Mouse (Mus musculus) megakaryocyte progenitor cell, adult 5-6 weeks (primary cell): ENCODE measurements around the gene Tnrc6c. TPM values are rescaled to one million over a fixed set of nuclear protein-coding genes. Genes with fewer than 3 reads are reported as not detected.
A peak's percentile ranks its signal among the peaks of the same experiment; 100 is the strongest.

Source experiments
- ATAC-seq: replicated peaks from 2 replicates; pipeline ENCODE4 v1.8.0; 2016; ENCODE audit warnings: mild to moderate bottlenecking, moderate TSS enrichment, inconsistent platforms; ENCODE audit not compliant: poor library complexity
- total RNA-seq, 2 experiments: library from RNA; stranded (forward) in 1 of 2; stranded (reverse) in 1 of 2; fragments of 157-497, 149-512 nt in 1 of 2; fragments of 200-1000 nt in 1 of 2; gene quantifications; 2 replicates each; pipeline versions ENCODE4 v1.2.3 to v1.2.4; 2015 to 2017

The Tnrc6c gene
- total RNA-seq, 2 experiments from 2014 or later: 17.8 to 22.1 TPM

DNA sequence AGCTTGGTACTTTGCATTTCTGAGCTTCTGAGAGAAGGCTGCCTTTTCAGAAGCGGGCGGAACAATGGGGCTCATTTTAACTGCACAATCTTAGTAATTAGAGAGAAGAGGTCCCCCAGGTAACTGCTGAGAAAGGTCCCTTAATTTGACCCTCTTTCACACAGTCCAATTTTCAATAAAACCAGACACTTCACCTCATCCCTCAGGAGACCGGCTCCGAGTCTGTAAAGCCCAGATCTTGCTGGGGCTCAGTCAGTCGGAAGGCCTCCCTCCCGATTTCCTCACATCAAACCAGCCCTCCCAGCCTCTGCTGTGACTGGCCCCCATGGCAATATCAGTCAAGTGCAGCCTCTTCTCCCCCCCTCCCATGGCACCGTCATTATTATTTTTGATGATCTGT is 15.7 kb upstream of the Tnrc6c start:
- ATAC-seq: no peak

DNA sequence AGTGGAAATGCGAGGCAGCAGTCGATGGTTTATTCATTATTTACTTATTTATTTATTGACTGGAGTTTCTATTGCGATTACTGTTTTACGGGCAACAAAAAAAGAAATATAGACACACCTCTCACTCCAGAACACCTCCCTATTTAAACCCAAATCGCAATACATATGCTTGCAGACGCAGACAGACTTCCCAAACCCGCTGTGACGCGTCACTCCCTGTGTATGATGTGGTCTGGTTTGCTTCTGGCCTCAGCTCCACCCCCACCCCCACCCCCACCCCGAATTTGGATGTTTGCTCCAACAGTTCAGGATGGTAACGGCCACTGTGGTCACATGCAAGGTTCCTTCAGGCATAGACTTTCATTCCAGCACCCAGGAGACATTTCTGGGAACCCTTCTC is 15.3 kb upstream of the Tnrc6c start:
- ATAC-seq: no peak

DNA sequence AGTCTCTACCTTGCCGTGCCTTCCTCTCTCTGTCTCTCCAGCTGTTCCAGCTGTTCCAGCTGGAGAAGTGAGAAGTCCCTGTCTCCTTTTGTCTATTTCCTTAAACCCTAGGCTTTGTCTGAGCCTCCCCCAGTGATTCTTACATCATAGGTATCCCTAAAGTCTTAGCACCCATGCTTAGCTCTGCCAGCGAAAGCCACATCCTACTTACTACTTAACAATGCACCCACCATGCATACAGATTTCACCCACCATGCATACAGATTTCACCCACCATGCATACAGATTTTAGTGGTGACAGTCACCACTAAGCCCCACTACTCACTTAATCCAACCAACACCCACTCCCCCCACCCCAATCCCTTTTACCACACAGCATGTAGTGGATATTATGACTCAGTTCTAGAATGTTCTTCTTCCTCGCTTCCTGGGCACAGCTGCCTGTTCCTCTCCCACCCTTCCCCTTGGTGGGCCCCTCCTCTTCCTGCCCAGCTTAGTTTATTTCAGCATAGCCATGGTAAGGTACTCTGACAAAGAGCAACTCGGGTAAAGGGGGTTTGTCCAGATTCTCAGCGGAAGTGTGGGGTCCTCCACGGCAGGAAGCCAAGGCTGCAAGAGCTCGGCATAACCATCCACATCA is 14.6 kb upstream of the Tnrc6c start:
- ATAC-seq: peak; percentile 39; the same call in 1 of the 2 replicates

DNA sequence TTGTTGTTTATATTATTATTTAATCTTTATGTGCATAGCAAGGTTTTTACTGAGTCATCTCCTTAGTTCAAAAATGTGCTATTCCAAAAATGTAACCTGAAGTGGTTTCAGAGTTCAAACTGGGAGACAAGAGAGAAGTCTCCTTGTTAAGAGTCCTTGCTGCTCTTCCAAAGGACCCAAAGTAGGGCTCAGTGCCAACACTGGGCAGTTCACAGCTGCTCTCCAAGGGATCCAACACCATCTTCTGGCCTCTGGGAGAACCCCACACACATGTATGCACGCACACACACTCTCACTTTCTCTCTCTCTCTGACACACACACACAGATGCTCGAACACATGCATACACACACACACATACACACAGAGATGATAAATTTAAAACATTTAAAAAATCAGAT is 11.9 kb upstream of the Tnrc6c start:
- ATAC-seq: no peak

DNA sequence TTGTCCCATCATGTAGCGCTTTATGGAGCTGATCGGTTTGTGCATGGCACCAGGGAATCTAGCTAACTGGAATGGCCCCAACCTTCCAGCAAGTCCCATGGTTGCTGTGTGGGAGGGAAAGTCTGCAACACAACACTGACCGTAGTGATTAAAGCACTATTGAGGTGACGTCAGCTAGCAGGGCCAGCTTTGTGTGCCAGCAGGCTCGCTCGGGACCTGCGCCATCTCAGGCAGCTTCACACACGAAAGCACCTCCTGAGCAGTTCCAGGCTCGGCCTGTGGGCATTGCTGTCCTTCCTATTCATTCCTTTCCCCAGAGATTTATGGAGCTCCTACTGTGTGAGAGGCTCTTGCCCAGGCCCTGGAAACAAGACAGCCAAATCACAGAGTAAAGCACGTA is 10.8 kb upstream of the Tnrc6c start:
- ATAC-seq: no peak

DNA sequence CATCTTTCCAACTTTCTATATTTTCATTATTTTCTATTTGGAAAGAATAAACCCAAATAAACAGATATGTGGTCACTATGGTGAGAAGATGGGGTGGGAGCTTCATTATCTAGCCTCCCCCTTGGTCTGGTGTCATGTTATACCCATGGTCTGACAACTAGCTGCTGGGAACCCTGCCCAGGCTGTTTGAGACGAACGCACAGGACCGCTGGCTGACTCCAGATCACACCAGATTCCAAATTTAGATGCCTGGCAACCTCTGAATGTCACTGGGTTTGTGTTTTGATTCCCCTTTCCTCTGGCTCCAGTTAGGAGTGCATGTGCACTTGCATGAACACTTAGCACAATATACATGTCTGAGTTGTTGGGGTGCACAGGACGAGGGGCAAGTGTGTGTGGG is 7.3 kb upstream of the Tnrc6c start:
- no peak for ATAC-seq

DNA sequence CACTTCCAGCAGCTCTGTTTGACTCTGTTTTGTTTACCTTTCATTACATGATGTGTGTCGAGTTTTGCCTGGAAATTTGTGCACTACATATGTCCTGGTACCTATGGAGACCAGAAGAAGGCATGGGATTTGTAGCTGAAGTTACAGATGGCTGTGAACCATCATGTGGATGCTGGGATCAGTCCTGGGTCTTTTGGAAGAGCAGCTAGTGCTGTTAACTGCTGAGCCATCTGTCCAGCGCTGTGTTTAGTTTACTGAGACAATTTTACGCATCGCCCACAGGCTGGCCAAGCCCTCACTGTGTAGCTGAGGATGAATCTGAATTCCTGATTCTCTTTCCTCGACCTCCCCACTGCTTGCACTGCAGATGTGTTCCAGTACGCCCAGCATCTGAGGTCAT is 6.1 kb upstream of the Tnrc6c start:
- no peak for ATAC-seq

DNA sequence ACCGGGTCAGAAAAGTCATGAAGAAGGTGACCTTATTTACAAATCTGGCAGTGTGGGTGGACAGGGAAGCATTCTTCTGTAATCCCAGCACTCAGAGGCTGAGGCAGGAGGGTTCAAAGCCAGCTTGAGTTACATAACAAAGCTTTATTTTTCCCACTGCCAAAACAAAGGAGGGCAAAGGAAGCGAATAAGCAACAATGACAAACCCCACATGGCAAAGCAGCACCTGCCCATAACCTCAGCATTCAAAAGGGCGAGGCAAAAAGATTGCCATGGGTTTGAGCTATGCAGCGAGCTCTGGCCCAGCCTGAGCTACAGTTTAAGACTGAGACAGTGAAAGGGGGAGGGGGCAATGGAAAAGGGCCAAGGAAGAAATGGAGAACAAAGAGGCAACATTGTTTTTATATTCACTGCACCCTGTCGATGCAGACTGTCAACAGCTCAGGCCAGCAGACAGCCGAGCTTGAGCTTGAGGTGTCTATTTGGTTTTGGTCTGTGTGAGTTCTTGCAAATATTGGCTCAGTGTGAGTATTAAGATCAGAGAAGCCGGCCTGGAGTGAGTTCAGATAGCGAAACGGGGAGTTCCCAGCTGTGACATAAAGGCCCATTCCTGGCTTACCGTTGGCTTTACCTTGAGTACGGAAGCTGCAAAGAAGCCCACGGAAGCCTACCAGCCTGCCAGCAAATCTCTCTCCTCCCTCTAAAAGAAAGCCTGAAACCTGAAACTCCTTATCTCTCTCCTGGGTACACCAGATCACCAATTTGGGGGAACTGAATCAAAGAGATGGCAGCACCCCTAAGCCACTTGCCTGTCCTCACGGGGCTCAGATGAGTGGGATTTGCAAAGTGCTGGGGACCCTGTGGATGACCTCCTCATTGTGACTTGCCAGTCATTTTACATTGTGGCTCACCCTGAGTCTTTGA is 3.1 kb upstream of the Tnrc6c start:
- no peak for ATAC-seq

DNA sequence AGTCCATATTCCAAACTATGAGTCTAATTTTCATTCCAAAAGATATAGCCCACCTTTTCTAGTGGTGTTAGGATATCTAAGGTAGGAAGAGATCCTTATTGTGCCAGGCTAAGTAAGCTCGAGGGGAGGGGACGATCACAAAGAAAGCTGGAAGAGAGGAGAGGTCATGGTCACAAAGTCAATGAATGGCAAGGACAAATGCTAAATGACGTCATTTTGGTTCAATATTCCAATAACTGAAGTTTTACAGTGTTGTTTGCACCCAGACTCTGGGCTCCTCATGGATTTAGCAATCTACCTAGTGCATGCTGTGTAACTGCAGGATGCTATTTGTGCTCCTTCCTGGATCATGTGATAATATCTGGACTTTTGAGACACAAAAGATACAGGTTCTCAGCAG is 1.2 kb upstream of the Tnrc6c start:
- ATAC-seq: no peak

DNA sequence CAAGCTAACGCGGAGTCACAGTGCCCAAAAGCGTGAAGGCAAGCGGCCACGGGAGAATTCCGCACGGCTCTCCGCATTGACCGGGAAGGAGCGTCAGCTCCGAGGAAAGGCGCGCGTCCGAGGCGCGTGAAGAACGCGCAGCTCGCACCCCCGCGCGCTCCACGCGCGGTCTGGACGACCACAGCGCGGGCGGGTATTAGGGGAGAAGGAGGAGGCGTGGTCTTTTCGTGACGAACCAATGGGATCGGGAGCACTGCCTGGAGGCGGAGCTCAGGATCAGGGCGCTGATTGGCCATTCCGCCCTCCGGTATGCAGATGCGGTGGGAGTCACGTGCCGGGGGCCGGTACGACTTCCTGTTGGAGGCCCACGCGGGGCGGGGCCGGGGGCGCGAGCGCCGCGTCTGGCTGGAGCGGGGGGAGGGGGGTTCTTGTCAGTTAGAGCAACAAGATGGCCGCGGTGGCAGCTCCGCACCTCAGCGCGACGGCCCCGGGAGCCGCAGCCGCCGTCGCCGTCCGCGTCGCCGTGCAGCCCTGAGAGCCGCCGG is 363 bp downstream of the Tnrc6c start:
- ATAC-seq: peak; percentile 90

DNA sequence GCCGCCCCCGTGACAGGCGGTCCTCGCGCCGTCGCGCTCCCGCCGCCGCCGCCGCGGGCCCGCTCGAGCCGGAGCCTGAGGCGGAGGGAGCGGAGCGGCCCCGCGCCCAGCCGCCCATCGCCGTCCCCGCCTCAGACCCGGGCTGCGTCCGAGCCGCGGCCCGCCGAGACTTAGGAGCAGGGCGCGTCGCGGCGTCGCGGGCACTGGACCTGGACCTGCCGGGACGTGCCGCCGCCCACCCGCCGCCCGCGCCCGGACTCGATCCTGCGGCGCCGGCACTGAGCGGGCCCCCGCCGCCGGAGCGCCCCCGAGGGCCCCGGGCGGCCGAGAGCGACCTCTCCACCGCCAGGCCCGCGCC is 824 bp downstream of the Tnrc6c start:
- no peak for ATAC-seq

DNA sequence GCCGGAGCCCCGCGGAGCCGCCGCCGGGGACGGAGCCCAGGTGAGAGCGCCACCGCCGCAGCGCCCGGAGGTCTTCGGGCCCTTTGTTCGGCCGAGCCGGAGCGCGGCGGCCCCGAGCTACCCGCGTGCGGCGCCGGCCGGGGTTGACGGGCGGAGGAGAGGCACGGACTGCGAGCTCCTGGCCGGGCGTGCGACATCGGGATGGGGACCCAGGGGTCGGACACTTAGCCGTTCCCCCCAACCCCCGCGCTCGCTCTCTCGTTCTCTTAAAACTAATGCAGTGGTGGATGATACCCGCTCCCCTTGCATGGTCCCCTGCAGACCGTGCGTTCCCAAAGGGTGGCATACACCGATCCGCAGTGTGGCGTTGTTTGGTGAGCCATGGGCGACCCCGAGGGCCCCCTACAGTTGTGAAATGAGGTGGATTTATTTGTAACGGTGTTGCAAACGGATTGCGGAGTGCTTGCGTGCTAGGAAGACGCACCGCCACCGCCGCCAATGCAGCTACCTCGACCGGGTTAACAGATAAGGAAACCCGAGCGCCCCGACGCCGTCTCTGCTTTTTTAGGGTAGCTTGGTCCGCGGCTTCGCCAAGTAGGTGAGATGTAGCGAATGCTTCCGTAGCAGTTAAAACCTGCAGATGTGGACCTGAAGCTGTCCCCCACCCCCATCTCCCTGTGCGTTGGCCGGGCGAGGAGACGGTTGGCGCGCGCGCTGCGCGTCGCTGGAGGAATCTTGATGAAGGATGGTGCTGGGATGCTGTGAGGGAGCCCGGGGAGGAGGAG is 1.4 kb downstream of the Tnrc6c start:
- peak; percentile 29; the same call in 1 of the 2 replicates for ATAC-seq

DNA sequence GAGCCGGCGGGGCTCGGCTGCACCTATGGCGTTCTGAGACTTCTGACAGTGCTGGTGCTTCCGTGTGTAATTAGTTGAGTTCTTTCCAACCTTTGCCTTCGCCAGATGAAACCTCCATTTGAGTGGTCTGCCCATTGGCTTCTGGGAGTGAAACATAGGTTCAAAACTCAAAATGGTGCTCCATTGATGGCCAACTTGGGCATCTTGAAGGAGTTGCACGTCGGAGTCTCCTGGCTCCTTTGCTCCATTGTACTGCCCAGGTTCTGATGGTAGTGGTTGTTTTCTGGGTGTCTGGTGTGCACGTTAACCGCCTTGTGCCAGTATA is 1.9 kb downstream of the Tnrc6c start:
- no peak for ATAC-seq

DNA sequence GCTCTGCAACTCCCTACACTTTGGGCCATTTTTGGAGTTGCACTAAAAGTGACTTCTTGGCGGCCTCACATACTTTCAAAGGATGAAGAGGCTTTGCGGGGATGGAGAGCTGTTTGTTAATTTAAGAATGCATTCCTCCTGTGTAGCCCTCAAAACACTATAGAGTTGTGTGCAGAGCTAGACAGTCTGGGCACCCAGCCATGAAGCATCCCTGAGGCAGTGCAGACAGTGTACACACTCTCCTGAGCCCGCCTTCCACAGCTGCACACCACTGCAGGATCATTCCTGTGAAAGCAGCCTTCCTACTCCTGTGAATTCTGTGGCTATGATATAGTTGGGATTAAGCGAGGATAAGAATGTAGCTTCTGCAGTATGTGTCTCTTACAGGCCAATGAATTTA is 4.9 kb downstream of the Tnrc6c start:
- no peak for ATAC-seq

DNA sequence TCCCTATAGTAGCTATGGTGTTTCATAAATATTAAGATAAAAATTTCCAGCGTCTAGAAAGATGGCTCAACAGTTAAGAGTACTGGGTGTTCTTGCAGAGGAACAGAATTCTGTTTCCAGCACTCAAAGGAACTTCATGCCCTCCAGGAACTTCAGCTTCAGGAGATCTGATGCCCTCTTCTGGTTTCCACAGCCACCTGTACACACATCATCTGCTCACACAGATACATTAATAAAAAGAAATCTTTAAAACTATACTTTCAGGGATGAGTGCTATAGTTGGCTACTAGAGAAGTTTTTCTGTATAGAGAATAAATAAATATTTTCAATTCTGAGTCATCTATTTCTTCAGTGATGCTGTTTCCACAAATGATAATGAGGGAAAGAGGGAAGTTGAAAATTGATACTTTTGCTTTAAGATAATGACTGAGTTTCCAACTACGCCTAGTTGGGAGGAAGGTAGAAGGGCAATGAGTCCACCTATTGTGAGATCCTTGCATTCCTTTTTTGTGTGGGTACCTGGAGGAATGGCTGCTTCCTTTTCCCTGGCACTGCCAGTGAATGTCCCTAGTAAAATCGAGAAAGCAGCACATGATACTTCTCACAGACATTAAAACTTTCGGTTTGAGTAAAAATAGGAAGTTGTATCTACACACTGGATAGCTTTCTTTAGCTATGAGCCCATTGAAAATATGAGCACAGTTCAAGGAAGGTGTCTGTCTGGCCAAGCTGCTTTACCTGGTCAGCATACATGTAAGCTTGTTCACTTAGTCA is 9.1 kb downstream of the Tnrc6c start:
- ATAC-seq: 0 out of 2 replicates have a peak, but pooled peaks have one; percentile 44

DNA sequence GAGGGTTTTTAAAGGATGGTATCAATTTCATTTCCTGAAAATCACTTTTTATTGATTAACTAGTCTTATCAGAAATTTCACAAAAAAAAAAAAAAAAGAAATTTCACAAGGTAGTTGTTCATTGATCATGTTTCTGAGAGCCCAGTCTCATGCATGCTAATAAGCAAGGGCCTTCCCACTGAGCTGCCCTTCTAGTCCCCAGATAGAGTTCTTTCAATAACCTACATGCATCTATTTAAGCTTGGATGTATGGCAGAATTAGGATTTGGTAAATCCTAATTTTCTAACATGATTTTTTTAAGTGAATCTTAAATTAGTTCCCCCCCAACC is 9.7 kb downstream of the Tnrc6c start:
- ATAC-seq: no peak

DNA sequence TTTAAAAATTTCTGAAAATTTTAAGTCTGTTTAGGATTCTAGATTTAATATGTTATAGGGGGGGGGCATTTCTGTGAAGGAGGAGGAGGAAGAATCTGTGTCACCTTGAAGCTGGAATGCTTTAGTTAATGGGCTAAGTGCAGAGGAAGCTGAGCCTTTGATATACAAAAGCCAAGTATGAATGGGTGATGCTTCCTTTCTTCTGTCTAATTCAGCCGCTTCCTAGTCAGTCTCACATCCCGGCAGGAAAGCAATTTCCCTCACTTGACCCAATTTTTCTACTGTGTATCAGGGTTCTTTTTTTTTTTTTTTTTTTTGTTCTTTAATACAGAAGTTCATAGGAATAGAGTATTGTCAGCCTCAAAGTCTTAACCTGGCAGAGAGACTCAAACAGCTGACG is 11.1 kb downstream of the Tnrc6c start:
- no peak for ATAC-seq

DNA sequence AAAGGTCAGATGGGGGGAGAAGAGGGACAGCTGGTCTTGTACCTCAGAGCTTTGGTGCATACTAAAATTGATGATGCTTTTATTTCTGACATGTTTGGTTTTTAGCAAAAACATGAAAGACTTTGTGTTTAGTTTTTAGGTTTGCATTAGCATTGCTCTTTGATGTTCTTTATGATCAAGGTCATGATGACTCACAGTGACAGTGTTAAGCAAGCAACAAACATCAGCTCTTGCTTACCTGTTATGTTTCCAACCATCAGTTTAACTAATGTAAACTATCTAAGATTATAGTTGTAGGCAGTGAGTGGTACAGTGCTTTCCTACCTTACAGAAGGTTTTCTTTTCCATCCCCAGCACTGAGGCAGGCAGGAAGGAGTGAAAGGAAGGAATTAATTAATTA is 12.5 kb downstream of the Tnrc6c start:
- ATAC-seq: no peak

DNA sequence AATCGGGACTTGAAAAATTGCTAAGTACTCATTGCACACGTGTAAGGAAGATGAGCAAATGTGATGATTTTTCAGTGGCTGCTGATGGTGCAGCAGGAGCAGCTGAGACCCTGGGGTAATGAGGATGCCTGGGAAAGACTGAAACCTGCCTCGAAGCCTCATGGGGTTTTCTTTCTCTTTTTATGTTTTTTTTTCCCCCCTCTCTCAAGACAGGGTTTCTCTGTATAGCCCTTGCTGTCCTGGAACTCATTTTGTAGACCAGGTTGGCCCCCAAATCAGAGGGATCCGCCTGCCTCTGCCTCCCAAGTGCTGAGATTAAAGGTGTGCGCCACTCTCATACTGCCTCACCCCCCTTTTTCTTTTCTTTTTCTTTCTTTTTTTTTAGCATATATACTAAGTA is 13.1 kb downstream of the Tnrc6c start:
- ATAC-seq: no peak

DNA sequence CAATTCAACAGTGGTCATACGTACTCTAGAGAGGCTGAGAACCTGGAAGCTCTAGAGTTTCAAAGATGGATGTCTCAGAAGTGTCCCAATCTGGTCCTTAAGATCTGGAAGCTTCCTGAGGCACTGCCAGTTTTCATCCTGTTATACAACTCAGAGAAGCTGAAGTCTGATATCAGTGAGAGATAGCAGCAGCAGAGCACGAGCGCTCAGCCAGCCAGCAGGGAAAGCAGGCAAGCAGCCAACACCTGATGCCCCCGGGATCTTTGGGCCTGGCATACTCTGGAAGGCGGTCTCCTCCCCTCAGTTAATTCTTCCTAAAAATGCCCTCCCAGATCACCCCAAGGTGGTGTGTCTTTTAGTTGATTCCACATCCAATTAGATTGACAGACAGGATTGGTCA is 13.7 kb downstream of the Tnrc6c start:
- no peak for ATAC-seq

DNA sequence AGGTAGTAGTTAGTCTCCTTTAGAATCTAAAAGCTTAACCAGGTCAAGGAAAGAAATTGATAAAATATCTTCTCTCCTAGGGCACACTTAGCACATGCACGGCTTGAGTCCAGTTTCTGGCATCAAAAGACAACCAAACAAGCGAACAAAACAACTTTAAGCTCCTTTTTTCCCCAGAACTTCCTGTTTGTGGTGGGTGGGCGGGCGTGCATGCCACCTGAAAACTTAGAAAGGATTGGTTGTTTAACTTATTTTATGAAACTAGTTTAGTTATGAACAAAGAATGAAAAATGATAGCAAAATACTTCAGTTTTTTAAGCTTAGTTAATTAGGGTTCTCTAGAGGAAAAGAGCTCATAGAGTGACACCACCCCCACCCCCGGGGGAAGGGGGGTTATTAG is 17.5 kb downstream of the Tnrc6c start:
- no peak for ATAC-seq
